Mouse (Mus musculus): ENCODE measurements at regions not wholly inside any gene's neighbourhood (a gene's known extent, or its start where the extent isn't known, plus 50 kb on each side); places are given as distances from the start of the nearest gene placed in this dataset.
A peak's percentile ranks its signal among the peaks of the same experiment; 100 is the strongest.
"Not testable (repeated sequence)": the region's sequence is repeated elsewhere in the genome, so short reads cannot be mapped to it uniquely, and the experiment has no call there.

- DNase-seq = peak; percentile 11
These were observed 58.4 kb downstream of the Ly6f start for GRCm38 (mm10) chr15:75326586-75326985.

GRCm38 (mm10) chr15:75356050-75356735 lies 88.0 kb downstream of the Ly6f start:
- no peak for DNase-seq

- no peak for DNase-seq
These were observed 103.4 kb downstream of the Ly6f start for GRCm38 (mm10) chr15:75371618-75372017.

GRCm38 (mm10) chr15:75376391-75377100 lies 108.3 kb downstream of the Ly6f start:
- DNase-seq = no peak

GRCm38 (mm10) chr15:75378136-75378535 lies 109.9 kb downstream of the Ly6f start:
- DNase-seq = no peak

GRCm38 (mm10) chr15:75379867-75380266 lies 111.6 kb downstream of the Ly6f start:
- no peak for DNase-seq

GRCm38 (mm10) chr15:75382191-75382950 lies 114.2 kb downstream of the Ly6f start:
- DNase-seq = no peak

GRCm38 (mm10) chr15:75392924-75393464 lies 124.8 kb downstream of the Ly6f start:
- DNase-seq = not testable (repeated sequence)

GRCm38 (mm10) chr15:75397276-75397675 lies 129.1 kb downstream of the Ly6f start:
- no peak for DNase-seq

All from gastrocnemius, postnatal 10 days (tissue).